Mouse (Mus musculus) G1E (cell line): ENCODE data around the gene Csta1.

Source experiments
- CTCF ChIP-seq: IDR thresholded peaks from 2 replicates; pipeline ENCODE4 v1.5.1; 2012; ENCODE audit warnings: low read depth, low read length, inconsistent platforms, mixed read lengths
- GATA1 ChIP-seq: IDR thresholded peaks from 2 replicates; pipeline ENCODE4 v1.6.1; 2012; ENCODE audit warnings: borderline replicate concordance, low read length, inconsistent platforms, mixed read lengths

DNA sequence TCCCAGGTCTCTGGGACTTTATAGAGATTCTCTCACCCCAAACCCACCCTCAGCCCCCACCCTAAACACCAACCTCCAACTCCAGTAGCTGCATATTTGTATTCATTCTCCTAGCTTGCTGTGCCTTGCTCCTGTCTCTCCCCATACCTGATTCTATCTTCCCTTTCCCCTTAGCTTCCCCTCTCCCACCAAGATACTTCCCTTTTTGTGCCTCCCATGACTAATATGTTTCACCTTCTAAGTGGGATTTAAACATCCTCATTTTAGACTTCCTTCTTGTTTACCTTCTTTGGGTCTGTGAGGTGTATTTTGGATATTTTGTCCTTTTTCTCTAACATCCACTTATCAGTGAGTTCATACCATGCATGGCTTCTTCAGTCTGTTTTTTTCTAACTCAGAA is 45.1 kb upstream of the Csta1 start:
- TF ChIP-seq CTCF (no peak), GATA1 (no peak)
